Mouse (Mus musculus) bone marrow, adult 2 months (tissue): ENCODE measurements around the gene Gstt2.

Experiments used
- CTCF ChIP-seq: fragments of 200-500 bp; IDR thresholded peaks from 2 replicates; pipeline ENCODE4 v1.5.1; 2011; ENCODE audit warnings: low read length, control low read depth; ENCODE audit not compliant: control insufficient read depth, insufficient read depth
- POLR2A ChIP-seq: fragments of 200-500 bp; IDR thresholded peaks from 2 replicates; pipeline ENCODE4 v1.6.1; 2011; ENCODE audit warnings: low read depth, mild to moderate bottlenecking, control low read depth, low read length, borderline replicate concordance; ENCODE audit not compliant: control insufficient read depth

DNA sequence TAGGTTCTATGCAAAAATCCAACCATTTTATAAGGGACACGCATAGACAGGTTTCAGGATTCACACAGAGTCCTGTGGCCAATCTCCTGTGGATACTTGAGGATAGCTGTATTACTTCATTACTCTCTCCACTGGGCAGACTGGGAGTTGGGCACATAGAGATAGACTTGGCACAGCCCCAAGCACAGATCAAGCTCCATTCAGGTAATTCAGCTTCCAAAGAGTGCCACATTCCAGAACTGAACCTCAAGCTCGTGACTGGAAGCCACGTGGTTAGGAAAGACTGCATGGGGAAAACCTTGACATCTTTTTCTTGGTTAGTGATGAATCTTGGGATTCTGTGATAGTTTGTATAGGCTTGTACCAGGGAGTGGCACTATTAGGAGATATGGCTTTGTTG is 41.6 kb upstream of the Gstt2 start:
- TF ChIP-seq POLR2A (no peak), CTCF (no peak)
